Mouse (Mus musculus): ENCODE results near the gene Gpx7. TPM values are rescaled to one million over a fixed set of nuclear protein-coding genes. Genes with fewer than 3 reads are reported as not detected.

Gpx7 gene
- polyA plus RNA-seq, 1 experiment: 2.7 TPM

GRCm38 (mm10) chr4:108424587-108424986 lies 17.8 kb upstream of the Gpx7 start:
- H3K27ac ChIP-seq (ENCODE audit: insufficient read depth, low read length): no peak overlapping the region
- WGBS: 60% methylated on average over 2 of the region's 2 CpGs
- H3K36me3 ChIP-seq (ENCODE audit: control insufficient read depth, insufficient read depth, low read length): no peaks in the 10 kb centered on the region
- DNase-seq (ENCODE audit: low read depth in 1 of 2, low spot score in 2 of 2): no peak
- TF ChIP-seq POLR2A (IDR thresholded peaks at IDR 0.05; ENCODE audit: low read depth, low read length): no peak
- TF ChIP-seq CTCF (IDR thresholded peaks at IDR 0.05; ENCODE audit: extremely low read depth, insufficient read depth, insufficient read length, insufficient replicate concordance): no peak
- H3K4me3 ChIP-seq (ENCODE audit: extremely low read depth, insufficient read depth, insufficient read length): no peak overlapping the region
- no peaks in the 10 kb centered on the region for H3K27me3 ChIP-seq (ENCODE audit: control insufficient read depth, insufficient read depth, low read length)
- peaks cover 6% of the 10 kb centered on the region; the same call in 1 of the 2 replicates for H3K4me1 ChIP-seq (ENCODE audit: control insufficient read depth, insufficient read depth, insufficient read length)

GRCm38 (mm10) chr4:108407621-108408020 lies 860 bp upstream of the Gpx7 start:
- Histone ChIP-seq H3K4me3 (ENCODE audit: extremely low read depth, insufficient read depth, insufficient read length) (no peak overlapping the region), H3K4me1 (ENCODE audit: control insufficient read depth, insufficient read depth, insufficient read length) (peaks cover 7% of the 10 kb centered on the region), H3K27ac (ENCODE audit: insufficient read depth, low read length) (no peak overlapping the region), H3K36me3 (ENCODE audit: control insufficient read depth, insufficient read depth, low read length) (no peaks in the 10 kb centered on the region), H3K27me3 (ENCODE audit: control insufficient read depth, insufficient read depth, low read length) (no peaks in the 10 kb centered on the region)
- no peak for DNase-seq (ENCODE audit: low read depth in 1 of 2, low spot score in 2 of 2)
- 80% methylated on average over 8 of the region's 8 CpGs for WGBS
- TF ChIP-seq CTCF (IDR thresholded peaks at IDR 0.05; ENCODE audit: extremely low read depth, insufficient read depth, insufficient read length, insufficient replicate concordance) (no peak), POLR2A (IDR thresholded peaks at IDR 0.05; ENCODE audit: low read depth, low read length) (no peak)

GRCm38 (mm10) chr4:108406138-108406860 lies 462 bp downstream of the Gpx7 start:
- peak in 1 of 2 experiments; percentile 19 for DNase-seq (ENCODE audit: low read depth in 1 of 2, low spot score in 2 of 2)
- Histone ChIP-seq H3K4me3 (ENCODE audit: extremely low read depth, insufficient read depth, insufficient read length) (peak overlapping the region; percentile 59), H3K36me3 (ENCODE audit: control insufficient read depth, insufficient read depth, low read length) (no peaks in the 10 kb centered on the region), H3K27ac (ENCODE audit: insufficient read depth, low read length) (peak overlapping the region; percentile 41; the same call in 1 of the 2 replicates), H3K27me3 (ENCODE audit: control insufficient read depth, insufficient read depth, low read length) (no peaks in the 10 kb centered on the region), H3K4me1 (ENCODE audit: control insufficient read depth, insufficient read depth, insufficient read length) (peaks cover 7% of the 10 kb centered on the region)
- 8% methylated on average over 52 of the region's 52 CpGs for WGBS
- TF ChIP-seq POLR2A (IDR thresholded peaks at IDR 0.05; ENCODE audit: low read depth, low read length) (no peak; the same call in 1 of the 2 replicates), CTCF (IDR thresholded peaks at IDR 0.05; ENCODE audit: extremely low read depth, insufficient read depth, insufficient read length, insufficient replicate concordance) (no peak)

DNA sequence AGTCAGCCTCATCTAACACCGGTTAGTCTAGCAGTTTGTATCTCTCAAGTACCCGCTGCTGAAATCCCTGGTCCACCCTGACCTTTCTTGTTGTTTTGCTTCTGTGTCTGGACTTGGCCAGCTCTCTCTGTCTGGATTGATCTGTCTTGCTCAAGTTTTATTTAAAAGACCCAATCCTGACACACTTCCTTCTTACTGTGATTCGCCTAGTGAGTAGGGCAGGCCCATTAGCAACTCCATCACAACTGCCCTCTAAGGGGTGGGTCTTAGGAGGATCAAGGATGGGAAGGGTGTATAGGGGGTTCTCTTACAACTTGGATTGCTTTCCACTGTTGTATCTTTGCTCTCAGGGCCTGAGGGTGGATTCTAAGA lies 1.0 kb downstream of the Gpx7 start:
- H3K4me3 ChIP-seq (ENCODE audit: extremely low read depth, insufficient read depth, insufficient read length): no peak overlapping the region

GRCm38 (mm10) chr4:108403861-108404635 lies 2.7 kb downstream of the Gpx7 start:
- H3K36me3 ChIP-seq (ENCODE audit: control insufficient read depth, insufficient read depth, low read length): no peaks in the 10 kb centered on the region
- no peaks in the 10 kb centered on the region for H3K27me3 ChIP-seq (ENCODE audit: control insufficient read depth, insufficient read depth, low read length)
- no peak overlapping the region for H3K27ac ChIP-seq (ENCODE audit: insufficient read depth, low read length)
- H3K4me3 ChIP-seq (ENCODE audit: extremely low read depth, insufficient read depth, insufficient read length): no peak overlapping the region
- 94% methylated on average over 8 of the region's 8 CpGs for WGBS
- TF ChIP-seq CTCF (IDR thresholded peaks at IDR 0.05; ENCODE audit: extremely low read depth, insufficient read depth, insufficient read length, insufficient replicate concordance) (no peak), POLR2A (IDR thresholded peaks at IDR 0.05; ENCODE audit: low read depth, low read length) (no peak)
- DNase-seq (ENCODE audit: low read depth in 1 of 2, low spot score in 2 of 2): no peak
- H3K4me1 ChIP-seq (ENCODE audit: control insufficient read depth, insufficient read depth, insufficient read length): peaks cover 7% of the 10 kb centered on the region

More for the DNA sequence above, 1.0 kb downstream of the Gpx7 start:
- TF ChIP-seq POLR2A (IDR thresholded peaks at IDR 0.05; ENCODE audit: low read depth, low read length) (no peak), CTCF (IDR thresholded peaks at IDR 0.05; ENCODE audit: extremely low read depth, insufficient read depth, insufficient read length, insufficient replicate concordance) (no peak)
- 86% methylated on average over 3 of the region's 3 CpGs for WGBS
- Histone ChIP-seq H3K27me3 (ENCODE audit: control insufficient read depth, insufficient read depth, low read length) (no peaks in the 10 kb centered on the region), H3K36me3 (ENCODE audit: control insufficient read depth, insufficient read depth, low read length) (no peaks in the 10 kb centered on the region), H3K4me1 (ENCODE audit: control insufficient read depth, insufficient read depth, insufficient read length) (peaks cover 7% of the 10 kb centered on the region), H3K27ac (ENCODE audit: insufficient read depth, low read length) (no peak overlapping the region)
- DNase-seq (ENCODE audit: low read depth in 1 of 2, low spot score in 2 of 2): no peak

GRCm38 (mm10) chr4:108400395-108400794 lies 6.4 kb downstream of the Gpx7 start:
- Histone ChIP-seq H3K27ac (ENCODE audit: insufficient read depth, low read length) (no peak overlapping the region), H3K36me3 (ENCODE audit: control insufficient read depth, insufficient read depth, low read length) (no peaks in the 10 kb centered on the region), H3K27me3 (ENCODE audit: control insufficient read depth, insufficient read depth, low read length) (no peaks in the 10 kb centered on the region), H3K4me3 (ENCODE audit: extremely low read depth, insufficient read depth, insufficient read length) (no peak overlapping the region), H3K4me1 (ENCODE audit: control insufficient read depth, insufficient read depth, insufficient read length) (no peaks in the 10 kb centered on the region)
- TF ChIP-seq POLR2A (IDR thresholded peaks at IDR 0.05; ENCODE audit: low read depth, low read length) (no peak), CTCF (IDR thresholded peaks at IDR 0.05; ENCODE audit: extremely low read depth, insufficient read depth, insufficient read length, insufficient replicate concordance) (no peak)
- DNase-seq (ENCODE audit: low read depth in 1 of 2, low spot score in 2 of 2): no peak
- WGBS: 91% methylated on average over 10 of the region's 10 CpGs

All from spleen, adult 2 months (tissue).